Mouse (Mus musculus) kidney, postnatal 0 days (tissue): ENCODE measurements at regions not wholly inside any gene's neighbourhood (a gene's known extent, or its start where the extent isn't known, plus 50 kb on each side); places are given as distances from the start of the nearest gene placed in this dataset.

Source experiments
- ATAC-seq: fragments of 200-750 bp; cut with Nextera tagmentation; replicated peaks from 2 replicates; pipeline ENCODE4 v1.8.0; 2017; ENCODE audit warnings: low read depth, moderate number of reproducible peaks, moderate TSS enrichment, moderate library complexity; ENCODE audit not compliant: low FRiP score
- DNase-seq: peaks from one replicate; pipeline ENCODE4 v3.0.0-alpha.2; 2016; ENCODE audit warnings: low spot score
- H3K27ac ChIP-seq: fragments of 300-500 bp; sonication (generic); 2 replicates; pipeline ENCODE4 v1.5.1; 2014; ENCODE audit warnings: mild to moderate bottlenecking
- H3K27me3 ChIP-seq: fragments of 300-500 bp; sonication (generic); 2 replicates; pipeline ENCODE4 v1.6.1; 2014; ENCODE audit warnings: low read length, mixed read lengths; ENCODE audit not compliant: insufficient read depth
- H3K36me3 ChIP-seq: fragments of 300-500 bp; sonication (generic); 2 replicates; pipeline ENCODE4 v1.6.1; 2014; ENCODE audit warnings: low read length, mixed read lengths; ENCODE audit not compliant: insufficient read depth
- H3K4me1 ChIP-seq: fragments of 300-500 bp; sonication (generic); replicated peaks from 2 replicates; pipeline ENCODE4 v1.6.1; 2014; ENCODE audit warnings: antibody characterized with exemption, low read length, mixed read lengths; ENCODE audit not compliant: insufficient read depth
- H3K4me2 ChIP-seq: fragments of 300-500 bp; sonication (generic); 2 replicates; pipeline ENCODE4 v1.6.1; 2014; ENCODE audit warnings: mild to moderate bottlenecking, low read length, moderate library complexity, mixed read lengths
- H3K4me3 ChIP-seq: fragments of 300-500 bp; sonication (generic); replicated peaks from 2 replicates; pipeline ENCODE4 v1.5.1; 2014; ENCODE audit warnings: low read depth, low read length
- H3K9ac ChIP-seq: fragments of 300-500 bp; sonication (generic); 2 replicates; pipeline ENCODE4 v1.6.1; 2014; ENCODE audit warnings: low read depth, low read length
- H3K9me3 ChIP-seq: fragments of 300-500 bp; sonication (generic); replicated peaks from 2 replicates; pipeline ENCODE4 v1.6.1; 2016; ENCODE audit warnings: low read length, inconsistent platforms, mixed read lengths
- CTCF ChIP-seq: IDR thresholded peaks from 2 replicates; pipeline ENCODE4 v1.5.1; 2016; ENCODE audit warnings: antibody characterized with exemption, low read depth, mild to moderate bottlenecking, moderate library complexity
- WGBS: fragments of 180-500 bp; shearing (Covaris S2); extraction: QIAGEN DNeasy Blood & Tissue Kit; methylation state at CpG from one replicate; pipeline ENCODE4 v1.1.7; 2014; 5-methylcytosine and 5-hydroxymethylcytosine counted together

DNA sequence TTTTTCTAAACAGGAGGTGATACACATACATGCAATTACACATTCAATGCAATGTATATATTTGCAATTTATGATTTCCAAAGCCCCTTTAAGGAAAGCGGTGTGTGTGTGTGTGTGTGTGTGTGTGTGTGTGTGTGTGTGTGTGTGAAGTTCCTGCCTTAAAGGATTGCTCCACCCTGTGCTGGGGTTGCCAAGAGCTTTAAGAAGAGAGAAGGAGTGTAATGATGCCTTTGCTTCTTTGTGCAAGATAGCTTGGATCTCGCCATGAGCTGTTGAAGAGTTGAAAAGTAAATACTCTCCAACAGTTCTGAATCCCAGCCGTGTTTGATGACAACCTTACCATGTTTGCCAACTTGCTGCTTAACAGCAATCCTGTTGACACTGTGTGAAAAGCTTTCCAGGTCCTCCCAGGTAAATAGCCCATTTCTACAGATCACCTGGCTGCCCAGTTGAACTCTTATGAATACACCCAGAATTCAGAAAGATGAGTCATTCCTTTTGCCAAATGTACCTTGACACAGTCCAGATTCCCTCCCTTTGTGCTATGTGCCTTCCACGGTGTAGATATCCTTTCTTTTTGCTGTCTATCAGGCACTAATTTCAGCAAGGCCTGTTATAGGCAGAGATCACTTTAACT lies 216.3 kb downstream of the Ikzf2 start:
- WGBS: 83% methylated on average over 4 of the region's 4 CpGs

DNA sequence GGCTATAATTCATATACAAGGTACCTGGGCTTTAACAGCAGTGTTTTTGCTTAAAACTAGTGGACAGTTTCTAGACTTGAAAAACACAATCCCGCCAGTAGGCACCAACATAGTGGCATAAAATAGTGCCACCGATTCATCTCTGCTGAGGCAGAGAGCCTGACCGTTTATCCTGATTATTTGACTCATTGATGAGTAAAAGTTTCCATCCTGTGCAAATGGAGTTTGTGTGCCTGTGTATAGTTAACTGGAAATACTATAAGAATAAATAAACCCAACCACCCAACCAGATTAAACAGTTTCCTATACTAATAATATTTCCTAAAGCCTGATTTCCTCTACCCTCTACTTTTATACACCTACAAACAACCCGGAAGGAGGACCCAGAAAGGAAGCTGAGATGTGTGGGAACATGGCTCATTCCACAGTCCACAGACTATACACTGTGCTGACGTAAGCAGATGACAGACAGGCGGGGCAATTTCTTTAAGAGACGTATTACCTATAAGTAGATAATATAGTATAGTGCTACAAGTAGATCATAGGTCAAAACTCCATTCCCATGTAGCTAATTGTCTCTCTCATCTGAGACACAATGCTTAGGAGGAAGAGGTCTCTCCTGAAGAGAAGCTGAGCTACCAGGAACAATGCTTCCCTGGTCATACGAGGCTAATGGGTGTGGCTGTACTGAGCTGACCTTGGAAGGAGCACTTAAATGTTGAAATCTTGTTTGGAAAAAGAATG lies 217.7 kb downstream of the Ikzf2 start:
- no peak for DNase-seq
- H3K4me3 ChIP-seq: no peak overlapping the region
- no peak overlapping the region for H3K27ac ChIP-seq
- H3K9ac ChIP-seq: no peak overlapping the region
- no peaks in the 10 kb centered on the region for H3K27me3 ChIP-seq
- no peak overlapping the region for H3K4me2 ChIP-seq
- no peaks in the 10 kb centered on the region for H3K36me3 ChIP-seq
- 0 out of 2 replicates have a peak, but pooled peaks cover 6% of the 10 kb centered on the region for H3K4me1 ChIP-seq
- no peak for TF ChIP-seq CTCF
- ATAC-seq: no peak
- WGBS: 80% methylated on average over 8 of the region's 8 CpGs
- H3K9me3 ChIP-seq: no peaks in the 10 kb centered on the region

More for the DNA sequence above, 216.3 kb downstream of the Ikzf2 start:
- Histone ChIP-seq H3K27ac (no peak overlapping the region), H3K9ac (no peak overlapping the region), H3K4me3 (no peak overlapping the region), H3K4me1 (0 out of 2 replicates have a peak, but pooled peaks cover 6% of the 10 kb centered on the region), H3K27me3 (no peaks in the 10 kb centered on the region), H3K9me3 (no peaks in the 10 kb centered on the region), H3K36me3 (no peaks in the 10 kb centered on the region), H3K4me2 (no peak overlapping the region)
- DNase-seq (no peak), ATAC-seq (no peak)
- no peak for TF ChIP-seq CTCF

DNA sequence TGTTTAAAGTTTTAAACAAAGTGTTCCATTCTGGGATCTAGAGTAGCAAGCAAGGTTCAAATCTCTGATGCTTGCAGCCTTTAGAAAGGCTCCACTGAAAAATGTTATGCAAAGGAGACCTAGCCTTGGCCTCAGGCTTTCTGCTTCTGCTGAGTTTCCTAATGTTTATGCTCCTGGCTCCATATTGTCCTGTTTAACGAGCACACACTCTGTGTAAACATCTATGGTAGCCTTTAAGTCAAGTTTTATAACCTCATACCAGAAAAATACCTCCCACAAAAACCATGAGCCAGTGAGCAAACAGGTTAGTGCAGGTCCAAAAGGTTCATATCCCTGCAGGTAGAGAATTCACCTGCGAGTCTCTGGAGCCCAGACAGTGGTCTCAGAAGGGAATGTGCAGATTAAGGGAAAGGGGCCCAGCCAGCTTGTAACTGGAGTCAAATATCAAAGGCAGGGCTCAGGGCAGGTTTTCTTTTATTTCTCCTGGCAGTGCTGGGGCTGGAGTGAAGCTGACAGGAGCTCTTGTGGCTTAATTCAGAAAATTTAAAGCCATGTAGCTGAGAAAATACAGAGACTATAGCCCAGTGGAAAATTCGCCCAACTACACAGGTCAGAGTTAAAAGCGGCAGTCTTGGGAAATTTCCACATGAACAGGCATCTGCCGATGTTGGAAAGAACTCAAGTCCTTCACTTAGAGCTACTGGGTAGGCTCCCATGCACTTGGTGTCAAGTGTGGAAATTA lies 220.3 kb downstream of the Ikzf2 start:
- TF ChIP-seq CTCF: no peak
- Histone ChIP-seq H3K9ac (no peak overlapping the region), H3K4me1 (0 out of 2 replicates have a peak, but pooled peaks cover 6% of the 10 kb centered on the region), H3K36me3 (no peaks in the 10 kb centered on the region), H3K9me3 (no peaks in the 10 kb centered on the region), H3K27me3 (no peaks in the 10 kb centered on the region), H3K4me3 (no peak overlapping the region), H3K27ac (no peak overlapping the region), H3K4me2 (no peak overlapping the region)
- ATAC-seq (no peak), DNase-seq (peak; percentile 31)
- 8% methylated on average over 5 of the region's 5 CpGs for WGBS

DNA sequence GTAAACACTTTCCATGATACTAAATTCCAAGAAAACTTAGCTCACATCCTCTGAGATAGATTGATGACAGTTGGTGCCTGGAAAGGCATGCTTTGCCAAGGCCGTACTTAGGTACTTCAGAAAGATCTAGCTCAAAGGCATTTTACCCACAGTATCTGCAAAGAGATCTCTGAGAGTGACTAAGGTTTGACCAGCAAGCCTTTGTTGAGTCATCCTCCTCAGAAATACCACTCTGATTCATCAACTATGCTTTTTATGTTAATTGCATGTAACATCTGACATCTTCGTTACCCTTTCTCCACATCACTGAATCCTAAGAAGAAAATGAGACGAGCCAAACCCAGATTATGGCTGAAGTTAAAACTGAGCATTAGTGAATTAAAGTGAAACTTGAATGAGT lies 225.9 kb downstream of the Ikzf2 start:
- Histone ChIP-seq H3K27ac (no peak overlapping the region), H3K9me3 (no peaks in the 10 kb centered on the region), H3K4me3 (no peak overlapping the region), H3K27me3 (no peaks in the 10 kb centered on the region), H3K4me1 (0 out of 2 replicates have a peak, but pooled peaks cover under 1% of the 10 kb centered on the region), H3K36me3 (no peaks in the 10 kb centered on the region), H3K4me2 (no peak overlapping the region), H3K9ac (no peak overlapping the region)
- TF ChIP-seq CTCF: no peak
- ATAC-seq (no peak), DNase-seq (no peak)
- WGBS: 80% methylated on average over 3 of the region's 3 CpGs

- DNase-seq (no peak), ATAC-seq (no peak)
- Histone ChIP-seq H3K4me3 (no peak overlapping the region), H3K9ac (no peak overlapping the region), H3K36me3 (no peaks in the 10 kb centered on the region), H3K4me1 (no peaks in the 10 kb centered on the region), H3K27me3 (no peaks in the 10 kb centered on the region), H3K27ac (no peak overlapping the region), H3K9me3 (no peaks in the 10 kb centered on the region), H3K4me2 (no peak overlapping the region)
- TF ChIP-seq CTCF: no peak
Measured at GRCm38 (mm10) chr1:69459899-69460298, 227.1 kb downstream of the Ikzf2 start.

GRCm38 (mm10) chr1:69457471-69457870 lies 229.6 kb downstream of the Ikzf2 start:
- H3K36me3 ChIP-seq: no peaks in the 10 kb centered on the region
- H3K27me3 ChIP-seq: no peaks in the 10 kb centered on the region
- DNase-seq (no peak), ATAC-seq (no peak)
- H3K27ac ChIP-seq: no peak overlapping the region
- H3K4me3 ChIP-seq: no peak overlapping the region
- no peaks in the 10 kb centered on the region for H3K4me1 ChIP-seq
- no peak overlapping the region for H3K4me2 ChIP-seq
- H3K9me3 ChIP-seq: no peaks in the 10 kb centered on the region
- TF ChIP-seq CTCF: no peak
- H3K9ac ChIP-seq: no peak overlapping the region
